Mouse (Mus musculus): Measurements from ENCODE around the gene Fam169b.

DNA sequence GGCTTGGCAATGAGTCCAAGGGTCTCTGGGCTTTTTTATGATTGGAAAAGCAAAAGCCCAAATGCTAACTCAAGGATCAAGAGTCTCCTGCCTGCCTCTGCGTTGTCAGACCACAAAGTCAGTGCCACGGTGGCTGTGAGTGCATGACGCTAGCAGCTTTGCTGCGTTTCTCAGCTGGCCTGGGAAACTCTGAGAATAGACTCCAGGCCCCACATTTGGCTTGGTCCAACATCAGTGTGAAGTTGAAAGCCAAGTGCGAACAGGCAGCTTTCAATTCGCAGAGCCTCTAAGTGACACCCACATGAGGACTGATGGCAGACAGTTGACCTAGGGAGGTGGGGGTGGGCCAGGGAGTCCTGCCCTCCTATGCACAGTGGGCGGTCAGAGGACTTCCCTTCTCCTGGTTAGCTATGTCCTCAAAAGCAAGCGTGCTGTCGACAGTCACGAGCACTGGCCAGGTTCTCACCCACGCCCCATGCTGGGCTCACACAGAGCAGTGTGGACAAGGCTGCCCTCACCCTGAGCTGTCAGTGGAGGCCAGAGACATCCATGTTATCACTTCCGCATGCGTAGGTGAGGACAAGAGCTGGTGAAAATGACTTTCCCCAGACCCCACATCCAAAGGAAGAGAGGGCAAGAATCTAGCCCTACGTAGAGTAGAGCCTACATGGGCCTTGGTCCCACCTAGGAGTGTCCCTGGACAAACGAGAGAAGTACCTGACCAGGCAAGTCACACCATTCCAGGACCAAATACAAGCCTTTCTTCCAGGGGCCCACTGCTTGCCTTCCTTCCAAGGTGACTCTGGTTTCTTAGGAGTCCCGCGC lies 15.1 kb upstream of the Fam169b start:
- TF ChIP-seq CTCF (IDR thresholded peaks at IDR 0.05; ENCODE audit: borderline replicate concordance, control insufficient read depth, extremely low read depth, insufficient read depth, low read length, poor library complexity) = no peak
- TF ChIP-seq POLR2A (IDR thresholded peaks at IDR 0.05; ENCODE audit: control insufficient read depth, extremely low read depth, insufficient read depth, low read length, poor library complexity) = no peak

All from thymus, adult 2 months (tissue).